Mouse (Mus musculus): ENCODE measurements around the gene Ubl7.

DNA sequence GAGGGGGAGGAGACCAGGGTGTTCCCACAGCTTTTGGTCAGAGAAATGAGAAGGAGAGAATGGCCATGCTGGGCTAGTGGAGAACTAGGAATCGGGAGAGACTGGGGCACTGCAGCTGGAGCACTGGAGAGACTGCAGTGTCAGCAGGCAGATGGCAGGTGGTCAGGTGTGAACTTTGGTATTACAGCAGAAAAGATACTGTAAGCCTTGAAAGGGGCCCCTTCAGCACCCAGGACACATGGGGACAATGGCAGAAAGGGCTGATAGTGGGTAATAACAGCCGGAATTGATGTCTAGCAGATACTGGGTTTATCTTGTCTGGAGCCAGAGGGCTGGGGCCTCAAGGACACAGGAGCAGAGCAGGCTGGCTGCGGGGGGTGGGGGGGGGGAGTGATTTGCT, 68.1 kb downstream of the Ubl7 start:
- TF ChIP-seq CTCF (IDR thresholded peaks at IDR 0.05; ENCODE audit: low read depth, low read length) (no peak), TAL1 (conservative IDR thresholded peaks at IDR 0.05; ENCODE audit: low read depth, low read length) (no peak)
